ENCODE assay signal across 16 mouse cellular contexts in the genomic region with DNA sequence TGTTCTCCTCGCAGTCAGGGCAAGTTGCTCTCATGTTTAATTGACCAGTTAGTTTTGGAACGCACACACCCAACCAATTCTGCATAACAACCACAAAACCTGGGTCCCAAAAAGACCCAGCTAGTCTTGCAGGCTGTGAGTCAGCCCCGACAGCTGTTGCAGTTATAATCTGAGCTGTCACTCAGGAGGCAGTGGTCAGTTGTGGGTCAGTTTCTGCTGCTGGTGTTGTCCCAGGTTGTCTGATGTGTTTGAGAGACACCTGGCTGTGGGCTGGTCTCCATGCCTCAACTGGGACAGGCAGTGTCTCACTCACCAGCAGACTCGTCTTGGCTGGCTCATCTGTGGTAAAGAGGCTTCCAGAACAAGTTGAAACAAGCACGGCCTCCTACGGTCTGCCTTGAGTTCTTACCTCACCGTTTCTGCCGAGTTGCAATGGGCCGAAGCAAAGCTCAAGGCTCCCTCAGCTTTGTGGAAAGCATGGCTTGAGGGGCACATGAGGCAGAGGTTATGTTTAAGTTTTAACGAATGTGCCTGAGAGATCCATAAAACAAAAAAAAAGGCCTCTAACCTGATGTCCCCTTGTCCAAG. TPM values are rescaled to one million over a fixed set of nuclear protein-coding genes. Genes with fewer than 3 reads are reported as not detected.
"Had no signal": no experiment of that assay in that cellular context is flagged by ENCODE, and none has a peak within 500 bp of the region (broad histone marks: within the 10 kb centered on the region; RNA-seq: fewer than 3 reads in every experiment).

No protein-coding gene starts in this region.

- H3K4me3 ChIP-seq: left cerebral cortex, adult 2 months; limb, embryonic 10.5 days; liver, embryonic 15.5 days; neural tube, embryonic 12.5 days had no signal

- DNase-seq: kidney, postnatal 25 days; lung, adult 2 months; lung, postnatal 36 days; midbrain, embryonic 14.5 days had no signal

- H3K27me3 ChIP-seq: liver, embryonic 15.5 days; neural tube, embryonic 12.5 days had no signal

- H3K9me3 ChIP-seq: limb, embryonic 10.5 days; liver, embryonic 15.5 days; neural tube, embryonic 12.5 days had no signal

- H3K27ac ChIP-seq: left cerebral cortex, adult 2 months; limb, embryonic 10.5 days; liver, embryonic 15.5 days; neural tube, embryonic 12.5 days; stomach, postnatal 0 days had no signal

- H3K36me3 ChIP-seq: limb, embryonic 10.5 days; liver, embryonic 15.5 days; neural tube, embryonic 12.5 days had no signal

- H3K4me1 ChIP-seq: limb, embryonic 10.5 days; liver, embryonic 15.5 days; neural tube, embryonic 12.5 days had no signal

RNA-seq across cellular contexts. Expression of gene Prss48, which starts 49.5 kb away (rescaled TPM):
- total RNA-seq: layer of hippocampus, postnatal 25 days; left cerebral cortex, adult 2 months; left cerebral cortex, postnatal 14 days; megakaryocyte progenitor cell, adult 5-6 weeks; neutrophil, adult 5-6 weeks had no signal
- polyA plus RNA-seq: limb, embryonic 10.5 days; limb, embryonic 14.5 days; liver, embryonic 15.5 days; lung, adult 2 months; lung, postnatal 0 days; midbrain, embryonic 14.5 days; neural tube, embryonic 12.5 days; stomach, postnatal 0 days; urinary bladder, adult 2 months had no signal
